In the genomic region with DNA sequence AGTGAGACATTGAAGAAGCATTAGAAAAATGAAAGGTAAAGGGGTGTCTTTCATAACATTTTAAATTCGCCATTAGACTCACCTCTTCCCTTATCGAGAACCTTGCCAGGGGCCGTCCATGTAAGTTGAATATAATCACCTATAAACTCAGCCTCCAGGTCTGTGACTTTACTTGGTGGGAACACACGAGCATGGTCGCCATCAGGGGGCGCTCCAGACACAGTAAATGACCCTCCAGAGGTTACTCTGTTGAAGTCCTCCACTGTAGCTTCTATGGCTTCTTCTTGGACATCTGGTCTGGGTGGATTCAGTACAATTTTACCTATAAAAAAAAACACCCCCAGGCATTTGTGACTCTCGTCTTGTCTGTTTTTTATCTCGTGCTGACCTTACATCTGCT, we compare ENCODE assay signal across 9 mouse cellular contexts. TPM values are rescaled to one million over a fixed set of nuclear protein-coding genes. Genes with fewer than 3 reads are reported as not detected.
DNase-seq lines count a peak whose midpoint lies in the region; ATAC-seq lines count a peak whose summit lies in the region.
"Had no signal": no experiment of that assay in that cellular context is flagged by ENCODE, and none has a peak within 500 bp of the region (broad histone marks: within the 10 kb centered on the region; RNA-seq: fewer than 3 reads in every experiment).

No protein-coding gene starts in this region.

- no peak overlapping the region for H3K4me3 ChIP-seq in midbrain, embryonic 10.5 days
- no peak overlapping the region for H3K4me3 ChIP-seq in midbrain, embryonic 16.5 days (ENCODE audit: low read depth, low read length)

- no peak for ATAC-seq in midbrain, embryonic 16.5 days

- no peaks in the 10 kb centered on the region for H3K9me3 ChIP-seq in midbrain, embryonic 10.5 days (replicated peaks)
- no peaks in the 10 kb centered on the region for H3K9me3 ChIP-seq in midbrain, embryonic 16.5 days (replicated peaks; ENCODE audit: control insufficient read depth, low read length, poor library complexity, severe bottlenecking)

- no peak overlapping the region for H3K4me2 ChIP-seq in midbrain, embryonic 16.5 days (ENCODE audit: low read length)

- no peaks in the 10 kb centered on the region for H3K36me3 ChIP-seq in midbrain, embryonic 10.5 days
- no peaks in the 10 kb centered on the region for H3K36me3 ChIP-seq in midbrain, embryonic 16.5 days (ENCODE audit: control insufficient read depth, insufficient read depth, low read length)

- H3K27ac ChIP-seq in midbrain, embryonic 10.5 days (replicated peaks): no peak overlapping the region
- H3K27ac ChIP-seq in midbrain, embryonic 16.5 days (ENCODE audit: low read length): no peak overlapping the region

- no peaks in the 10 kb centered on the region for H3K27me3 ChIP-seq in midbrain, embryonic 10.5 days (ENCODE audit: low read depth, poor library complexity, severe bottlenecking)
- no peaks in the 10 kb centered on the region for H3K27me3 ChIP-seq in midbrain, embryonic 16.5 days (ENCODE audit: control insufficient read depth, insufficient read depth, low read depth, low read length)

- H3K9ac ChIP-seq in midbrain, embryonic 16.5 days (ENCODE audit: low read depth, low read length): no peak overlapping the region

- DNase-seq in frontal cortex, postnatal 36 days (ENCODE audit: low spot score in 2 of 2): peak; percentile 19 to 32
- DNase-seq in frontal cortex, postnatal 10 days (ENCODE audit: low spot score in 2 of 2): no peak
- DNase-seq in midbrain, embryonic 10.5 days (ENCODE audit: low spot score): peak; percentile 30
- DNase-seq in NIH3T3 (ENCODE audit: low read depth): peak; percentile 69
- DNase-seq in forelimb bud, embryonic 11.5 days (ENCODE audit: low read depth, low spot score): peak; percentile 42
- peak; percentile 61 for DNase-seq in retina, embryonic 14.5 days (ENCODE audit: low spot score)
- DNase-seq in gastrocnemius, postnatal 4 days (ENCODE audit: low spot score in 2 of 2): no peak

- 38% methylated on average over 8 of the region's 8 CpGs for WGBS in midbrain, embryonic 10.5 days
- 39% methylated on average over 8 of the region's 8 CpGs for WGBS in midbrain, embryonic 16.5 days

- H3K4me1 ChIP-seq in midbrain, embryonic 10.5 days: no peaks in the 10 kb centered on the region
- H3K4me1 ChIP-seq in midbrain, embryonic 16.5 days (ENCODE audit: control insufficient read depth, insufficient read depth, low read length): no peaks in the 10 kb centered on the region

RNA-seq across cellular contexts. Expression of gene Clca3a2, which starts 17.4 kb away (rescaled TPM):
- not detected in 2 replicates for polyA plus RNA-seq in midbrain, embryonic 10.5 days (2016; fragmentation: Nextera tagmentation; extraction: Ambion mirVana)
- polyA plus RNA-seq in midbrain, embryonic 16.5 days (2015; fragmentation: Nextera tagmentation; extraction: Ambion mirVana): not detected in 2 replicates
- under 1 TPM in 1 of 2 experiments, not detected in 1; 0.10 TPM for total RNA-seq in gastrocnemius, postnatal 4 days (2021)

RNA-seq across cellular contexts. Expression of gene Clca3a1, which starts 41.1 kb away (rescaled TPM):
- not detected in 2 replicates for polyA plus RNA-seq in midbrain, embryonic 10.5 days (2016; fragmentation: Nextera tagmentation; extraction: Ambion mirVana)
- 0.78 and 0.98 TPM in 2 replicates for polyA plus RNA-seq in midbrain, embryonic 16.5 days (2015; fragmentation: Nextera tagmentation; extraction: Ambion mirVana)
- total RNA-seq in gastrocnemius, postnatal 4 days (2021): under 1 TPM; 0.23 to 0.69 TPM

RNA-seq across cellular contexts. Expression of gene Clca3b, which starts 47.3 kb away (rescaled TPM):
- not detected in 2 replicates for polyA plus RNA-seq in midbrain, embryonic 10.5 days (2016; fragmentation: Nextera tagmentation; extraction: Ambion mirVana)
- not detected in 2 replicates for polyA plus RNA-seq in midbrain, embryonic 16.5 days (2015; fragmentation: Nextera tagmentation; extraction: Ambion mirVana)
- total RNA-seq in gastrocnemius, postnatal 4 days (2021): not detected
- total RNA-seq: left cerebral cortex, postnatal 14 days had no signal

Comparison
In these comparisons a context has a peak if more than half of its experiments do, and no peak if none do; other contexts are left out.
1. DNase-seq: peak in frontal cortex, postnatal 36 days (2 of 2), midbrain, embryonic 10.5 days (single experiment), NIH3T3 (single experiment), forelimb bud, embryonic 11.5 days (single experiment) and retina, embryonic 14.5 days (single experiment); none in frontal cortex, postnatal 10 days (0 of 2) and gastrocnemius, postnatal 4 days (0 of 2).